Mouse (Mus musculus): ENCODE measurements at regions not wholly inside any gene's neighbourhood (a gene's known extent, or its start where the extent isn't known, plus 50 kb on each side); places are given as distances from the start of the nearest gene placed in this dataset.

DNA sequence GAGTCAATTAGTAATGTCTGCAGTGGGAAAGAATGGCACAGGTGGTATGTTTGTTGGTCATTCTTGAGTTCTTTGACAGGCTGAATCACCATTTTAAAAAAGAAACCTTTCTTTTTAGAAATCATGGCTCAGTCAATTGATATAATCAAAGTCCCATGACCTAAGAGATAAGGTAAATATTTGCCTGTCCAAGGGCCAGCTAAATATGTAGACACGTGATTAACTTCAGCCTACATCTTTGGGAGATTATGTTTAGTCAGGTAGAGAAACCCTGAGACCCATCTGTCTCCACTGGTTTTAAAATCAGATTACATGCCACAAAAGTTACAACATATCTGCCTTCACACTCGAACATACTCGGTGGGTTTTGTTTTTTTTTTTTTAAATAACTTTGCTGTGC, 128.6 kb upstream of the Kazn start:
- DNase-seq (ENCODE audit: low spot score): no peak

DNA sequence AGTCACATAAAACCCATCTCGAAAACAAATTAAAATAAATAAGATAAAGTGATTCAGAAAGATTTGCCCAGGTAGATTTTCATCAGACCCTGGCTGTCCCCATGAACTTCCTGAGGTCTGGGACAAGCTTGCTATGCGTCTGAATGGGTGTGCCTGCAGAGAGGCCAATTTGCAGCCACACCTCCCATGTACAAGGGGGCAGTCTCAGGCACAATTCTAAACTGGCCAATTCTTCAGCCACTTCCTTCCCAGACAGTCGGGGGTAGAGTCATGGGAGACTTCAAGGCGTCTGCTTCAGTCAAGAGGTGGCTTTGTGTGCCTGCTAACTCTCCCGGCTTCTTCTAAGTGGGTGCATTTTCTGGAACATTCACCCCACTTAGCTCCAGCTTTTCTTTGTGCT, 122.9 kb upstream of the Kazn start:
- no peak for DNase-seq (ENCODE audit: low spot score)

DNA sequence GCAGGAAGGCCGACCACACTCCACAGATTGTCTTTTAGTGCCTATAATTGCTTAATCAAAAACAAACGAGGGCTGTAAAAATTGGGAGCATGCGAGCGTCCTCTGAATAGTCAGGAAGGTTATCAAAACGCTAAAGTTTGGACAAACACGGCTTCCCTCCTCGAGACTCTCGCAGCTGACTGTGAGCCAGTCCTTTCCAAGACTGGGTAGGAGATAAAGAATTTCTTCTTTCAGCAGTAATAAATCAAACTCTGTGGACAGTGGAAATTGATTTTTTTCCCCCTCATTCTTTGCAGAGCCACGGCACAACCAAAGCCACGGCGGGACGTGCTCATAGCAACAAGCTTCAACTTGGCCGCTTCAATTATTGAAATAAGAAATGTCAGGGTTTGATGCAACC, 119.7 kb upstream of the Kazn start:
- DNase-seq (ENCODE audit: low spot score): no peak

DNA sequence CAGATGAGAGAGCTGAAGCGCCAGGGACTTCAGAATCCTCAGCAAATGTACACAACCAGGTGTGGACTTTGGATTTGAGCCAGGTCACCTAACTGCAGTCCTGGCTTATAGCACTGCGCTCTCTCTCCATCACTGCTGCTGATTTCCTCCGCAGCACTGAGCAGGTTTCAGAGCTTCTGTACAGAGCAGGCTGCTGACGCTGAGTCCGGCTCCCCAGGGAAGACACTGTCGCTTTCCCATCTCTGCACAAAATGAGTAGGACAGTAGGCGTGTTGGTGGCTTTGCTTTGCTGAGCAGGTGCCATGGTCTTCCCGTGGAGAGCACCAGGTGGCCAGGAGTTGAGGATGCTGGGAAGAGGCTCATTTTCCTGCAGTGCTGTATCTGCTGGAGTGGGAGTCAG, 116.2 kb upstream of the Kazn start:
- no peak for DNase-seq (ENCODE audit: low spot score)

DNA sequence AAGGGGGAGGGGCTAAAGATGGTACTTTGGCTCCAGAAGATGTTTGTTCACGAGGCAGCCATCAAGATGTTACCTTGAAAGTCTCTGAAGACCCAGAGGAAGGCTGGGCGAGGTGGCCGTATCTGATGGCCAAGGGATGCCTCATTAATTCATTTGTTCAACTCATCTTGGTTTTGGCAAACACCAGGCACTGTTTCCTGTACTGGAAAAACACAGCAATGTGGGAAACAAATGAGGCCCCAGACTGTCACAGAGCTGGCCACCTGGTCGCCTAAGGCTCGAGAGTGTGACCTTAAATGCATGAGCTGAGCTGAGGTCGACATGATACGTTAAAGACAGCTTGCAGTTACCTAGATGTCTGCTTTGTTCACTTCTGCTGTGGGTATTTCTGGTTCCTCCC, 114.3 kb upstream of the Kazn start:
- no peak for DNase-seq (ENCODE audit: low spot score)

DNA sequence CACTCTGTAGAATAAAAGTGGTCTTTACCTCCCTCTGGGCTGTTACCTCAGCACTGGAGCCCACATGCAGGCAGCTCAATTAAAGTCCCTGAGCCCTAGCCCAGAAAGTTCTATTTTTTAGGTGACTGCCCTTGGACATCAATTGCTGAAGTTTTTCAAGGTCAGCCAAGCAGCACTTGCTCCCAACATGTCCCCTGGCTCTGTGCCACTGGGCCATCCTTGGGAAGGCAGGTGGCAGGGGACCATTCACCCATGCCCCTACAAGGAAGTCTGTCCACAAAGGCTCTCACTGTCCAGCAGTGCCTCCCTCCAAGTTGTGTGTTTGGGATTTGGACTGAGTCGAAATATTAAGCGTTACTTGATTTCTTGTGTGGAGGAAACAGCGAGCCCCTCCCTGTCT, 112.6 kb upstream of the Kazn start:
- DNase-seq (ENCODE audit: low spot score): no peak

DNA sequence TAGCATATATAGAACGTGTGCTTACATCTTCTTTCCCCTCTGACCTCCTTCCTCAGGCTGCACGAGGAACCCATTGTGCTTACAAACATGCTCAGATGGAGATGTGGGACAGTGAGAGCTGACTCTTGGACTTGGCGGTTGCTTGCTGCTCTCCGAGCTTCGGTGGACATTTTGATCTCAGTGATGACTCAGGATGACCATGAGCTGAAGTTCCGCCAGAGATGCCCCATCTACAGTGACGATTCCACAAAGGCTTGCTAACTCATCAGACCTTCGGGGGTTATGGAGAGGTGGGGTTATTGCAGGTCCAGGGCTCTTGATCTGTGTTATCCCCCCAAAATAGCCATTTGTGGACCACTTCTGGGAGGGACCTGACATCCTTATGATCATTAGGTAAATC, 111.8 kb upstream of the Kazn start:
- DNase-seq (ENCODE audit: low spot score): no peak

DNA sequence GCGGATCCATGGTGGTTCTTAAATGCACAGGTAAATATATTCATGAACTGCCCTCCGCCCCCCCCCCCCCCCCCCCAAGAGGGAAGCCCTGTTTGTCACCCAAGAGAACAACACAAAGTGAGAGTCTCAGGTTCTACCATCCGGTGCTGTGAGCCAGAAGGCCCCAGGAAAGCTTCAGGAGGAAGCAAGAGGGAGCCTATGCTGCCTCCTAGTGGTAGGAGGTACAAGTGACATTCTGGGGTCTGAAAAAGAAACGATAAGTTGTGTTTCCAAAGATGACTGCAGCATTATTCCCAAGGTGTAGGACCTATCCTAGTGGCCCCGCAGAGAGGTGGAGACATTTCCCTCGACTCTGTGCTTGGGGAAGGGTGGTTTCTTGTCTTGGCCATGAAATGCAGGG, 109.7 kb upstream of the Kazn start:
- DNase-seq (ENCODE audit: low spot score): no peak

DNA sequence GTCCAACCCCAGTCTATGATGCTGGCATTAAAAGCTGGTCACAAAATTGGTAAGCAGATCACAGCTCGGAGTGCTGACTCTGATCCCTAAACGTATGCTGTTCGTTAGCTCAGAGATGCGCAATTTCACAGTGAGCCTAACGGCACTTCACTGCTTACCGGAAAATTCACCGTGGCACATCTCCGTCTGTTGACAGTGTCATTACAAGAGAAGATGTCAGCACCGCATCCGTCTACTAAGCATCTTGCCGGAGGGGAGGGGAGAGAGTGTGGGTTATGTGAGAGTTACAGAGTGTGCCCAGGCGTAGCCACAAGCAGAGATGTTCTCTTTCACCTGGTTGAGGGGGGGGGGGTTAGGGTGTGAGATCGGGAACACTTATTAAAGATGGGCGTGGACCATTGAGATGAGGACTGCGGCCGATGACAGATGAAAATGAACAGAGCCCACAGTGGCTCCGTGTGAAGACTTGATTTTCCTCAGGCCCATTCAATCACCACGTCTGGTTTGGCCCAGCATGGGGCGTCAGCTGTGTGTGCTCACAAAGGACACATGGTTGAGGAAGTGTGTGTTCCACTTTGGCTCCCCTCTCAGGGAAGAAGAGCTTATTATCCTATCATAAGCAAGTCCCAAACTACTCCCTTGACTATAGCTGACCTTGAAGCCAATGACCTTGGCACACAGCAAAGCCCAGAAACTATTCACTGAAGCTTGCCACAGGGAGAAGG, 103.4 kb upstream of the Kazn start:
- no peak for DNase-seq (ENCODE audit: low spot score)

DNA sequence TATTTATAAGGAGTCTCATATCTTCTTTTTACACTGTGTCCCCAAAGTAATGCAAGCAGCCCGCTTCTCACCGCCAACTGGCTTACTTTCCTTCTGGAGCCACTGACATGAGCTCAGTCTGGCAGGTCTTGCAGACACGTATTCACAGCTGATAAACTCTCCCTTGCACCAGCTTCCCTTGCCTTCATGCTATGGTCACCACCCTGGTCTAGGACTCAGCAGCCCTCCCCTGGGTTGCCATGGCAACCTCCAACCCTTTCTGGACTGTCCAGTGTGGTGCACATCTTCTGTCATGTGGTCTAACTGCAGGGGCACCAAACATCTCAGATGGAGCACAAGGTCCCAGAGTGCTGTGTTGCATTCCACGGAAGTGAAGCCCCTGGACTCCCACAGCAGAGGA, 102.1 kb upstream of the Kazn start:
- no peak for DNase-seq (ENCODE audit: low spot score)

DNA sequence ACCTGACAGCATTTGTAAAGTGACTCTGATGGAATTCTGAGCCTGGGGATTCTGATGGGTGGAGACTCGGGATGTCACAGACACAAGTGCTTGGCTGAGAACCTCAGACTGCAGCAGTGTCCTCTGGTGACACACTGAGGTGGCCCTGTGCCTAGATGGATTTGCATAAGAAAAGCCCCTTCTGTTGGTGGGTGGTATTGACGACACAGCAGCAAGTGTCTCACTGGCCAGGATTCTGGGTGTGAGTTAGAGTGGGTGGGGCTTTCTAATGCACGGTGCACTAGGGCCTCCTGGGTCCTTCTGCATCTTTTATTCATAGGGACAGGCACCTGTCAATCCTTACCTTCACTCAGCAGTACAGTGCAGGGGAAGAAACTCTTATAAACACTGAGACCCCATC, 100.9 kb upstream of the Kazn start:
- DNase-seq (ENCODE audit: low spot score): no peak

DNA sequence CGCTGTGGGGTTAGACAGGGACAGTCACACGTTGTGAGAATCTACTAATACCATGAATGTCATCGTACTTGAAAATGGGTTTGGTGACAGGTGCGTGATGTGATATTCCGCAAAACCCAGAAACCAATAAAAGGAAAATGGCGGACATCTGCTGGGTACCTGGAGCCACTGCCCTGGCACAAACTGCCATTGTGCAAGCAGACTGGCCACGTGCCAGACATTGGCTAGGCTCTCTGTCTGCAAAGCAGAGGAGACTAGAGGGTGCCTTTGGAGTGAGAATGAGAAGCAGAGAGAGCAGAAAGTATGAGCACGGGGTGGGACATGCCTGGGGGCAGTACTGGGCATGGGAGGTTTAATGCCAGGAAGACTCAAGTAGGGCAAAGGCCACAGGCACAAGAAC, 98.5 kb upstream of the Kazn start:
- no peak for DNase-seq (ENCODE audit: low spot score)

DNA sequence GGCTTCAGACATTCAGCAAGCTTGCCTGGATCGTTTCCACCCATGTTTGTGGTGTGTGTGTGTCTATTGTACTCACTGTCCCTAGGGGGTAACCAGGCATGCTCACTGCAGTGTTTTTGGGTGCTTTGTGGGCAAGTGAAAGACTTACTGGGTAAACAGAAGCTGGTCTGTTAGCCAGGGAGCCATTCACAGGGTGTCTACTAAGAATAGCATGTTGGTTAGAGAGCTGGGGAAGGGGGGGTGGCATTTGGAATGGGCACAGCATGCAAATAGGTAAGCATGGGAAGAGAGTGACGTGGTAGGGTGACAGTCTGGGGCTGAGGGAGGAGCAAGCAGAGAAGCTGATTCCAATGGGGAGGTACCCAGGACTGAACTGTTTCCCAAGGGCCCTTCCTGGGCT, 97.7 kb upstream of the Kazn start:
- DNase-seq (ENCODE audit: low spot score): no peak

DNA sequence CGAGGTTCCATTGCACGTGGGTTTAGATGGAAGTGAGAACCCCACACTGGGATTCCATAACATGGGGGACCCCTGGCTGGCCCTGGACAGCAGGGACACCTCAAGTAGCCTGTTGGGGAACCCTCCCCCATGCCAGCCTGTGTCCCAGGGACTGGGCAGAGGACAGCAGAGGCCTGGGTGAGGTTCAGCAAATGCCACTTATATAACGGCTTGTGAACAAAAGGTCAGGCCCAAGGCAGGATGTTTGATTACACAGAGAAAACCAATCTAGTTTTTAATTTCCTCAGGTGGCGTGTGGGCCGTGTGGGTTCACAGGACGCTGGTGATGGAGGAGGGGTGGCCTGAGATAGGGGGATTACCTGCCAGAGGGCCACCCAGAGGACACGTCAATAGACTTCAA, 94.9 kb upstream of the Kazn start:
- no peak for DNase-seq (ENCODE audit: low spot score)

DNA sequence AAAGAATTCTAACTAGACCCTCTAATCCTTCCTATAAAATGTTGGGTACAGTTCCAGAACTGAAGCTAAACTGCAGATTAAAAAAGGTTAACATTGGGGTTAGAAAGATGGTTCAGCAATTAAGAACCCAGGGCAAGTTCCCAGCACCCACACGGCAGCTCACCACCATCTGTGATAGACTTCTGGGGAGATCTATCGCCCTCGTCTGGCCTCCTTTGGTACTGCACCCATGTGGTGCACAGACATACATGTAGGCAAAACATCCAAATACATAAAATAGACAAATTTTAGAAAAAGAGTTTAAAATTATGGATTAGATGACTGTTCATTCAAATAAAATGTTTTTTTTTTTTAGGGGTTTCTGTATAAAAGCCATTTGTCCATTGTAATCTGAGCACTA, 91.4 kb upstream of the Kazn start:
- DNase-seq (ENCODE audit: low spot score): no peak

DNA sequence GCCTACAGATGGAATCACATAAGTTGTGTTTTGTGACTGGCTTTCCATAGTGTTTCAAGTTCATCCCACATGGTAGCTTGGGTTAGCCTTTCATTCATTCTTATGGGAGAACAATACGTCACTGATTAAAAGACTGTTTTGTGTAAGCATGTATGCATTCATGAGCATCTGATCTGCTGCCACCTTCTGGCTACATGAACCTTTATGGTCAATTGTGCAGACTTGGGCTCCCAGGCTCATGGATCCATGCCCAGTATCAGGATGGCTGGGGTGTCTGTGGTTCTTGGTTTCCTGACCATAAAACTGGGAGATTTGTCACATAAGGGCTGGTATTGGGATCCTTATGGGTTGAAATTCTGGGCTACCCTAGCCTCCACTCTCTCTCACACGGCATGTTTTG, 90.4 kb upstream of the Kazn start:
- DNase-seq (ENCODE audit: low spot score): no peak

DNA sequence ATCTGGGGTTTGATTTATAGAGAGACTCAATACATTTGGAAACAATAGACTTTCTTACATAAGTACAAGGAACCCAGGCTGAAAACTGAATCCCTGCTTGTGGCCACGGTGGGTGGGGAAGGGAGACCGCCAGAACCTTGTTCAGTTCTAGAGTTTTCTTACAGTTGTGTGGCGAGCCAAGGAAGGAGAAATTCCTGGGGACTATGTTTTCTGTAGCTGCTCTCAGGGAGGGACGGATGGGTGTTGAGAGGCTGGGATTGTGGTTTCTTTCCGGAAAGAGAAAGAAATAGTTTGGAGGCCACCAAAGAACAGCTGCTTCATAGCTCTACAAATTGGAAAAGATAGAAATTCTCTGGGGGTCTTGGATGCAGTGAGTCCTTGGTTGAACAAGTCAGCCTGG, 87.3 kb upstream of the Kazn start:
- no peak for DNase-seq (ENCODE audit: low spot score)

DNA sequence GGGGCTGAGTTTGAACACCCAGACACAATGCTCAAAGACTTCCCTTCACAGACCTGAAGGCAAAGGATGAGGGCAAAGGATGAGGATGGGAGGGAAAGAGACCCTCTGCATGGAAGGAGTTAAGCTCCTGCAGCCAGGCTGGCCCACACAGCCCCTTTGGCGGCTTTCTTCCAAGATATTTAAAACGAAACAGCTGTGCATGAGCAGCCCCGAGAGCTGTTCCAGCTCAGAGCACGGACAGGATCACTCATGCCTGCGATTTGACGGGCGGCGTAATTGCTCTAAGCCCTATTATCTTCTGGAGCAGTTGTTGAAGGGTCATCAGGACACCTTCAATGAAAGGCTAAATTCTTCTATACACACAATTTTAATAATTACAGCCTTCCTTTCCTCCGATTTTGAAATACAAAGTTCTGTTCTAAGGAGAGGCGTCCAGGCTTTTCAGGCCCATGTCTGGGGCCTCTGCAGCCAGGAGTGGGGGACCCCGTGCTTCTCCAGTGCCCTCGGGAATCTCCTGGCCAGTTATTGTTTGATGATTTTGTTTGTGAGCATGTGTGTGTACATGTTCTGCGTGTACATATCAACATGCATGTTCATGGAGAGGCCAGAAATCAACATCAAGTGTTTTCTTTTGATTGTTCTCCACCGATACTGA, 82.1 kb upstream of the Kazn start:
- no peak for DNase-seq (ENCODE audit: low spot score)

DNA sequence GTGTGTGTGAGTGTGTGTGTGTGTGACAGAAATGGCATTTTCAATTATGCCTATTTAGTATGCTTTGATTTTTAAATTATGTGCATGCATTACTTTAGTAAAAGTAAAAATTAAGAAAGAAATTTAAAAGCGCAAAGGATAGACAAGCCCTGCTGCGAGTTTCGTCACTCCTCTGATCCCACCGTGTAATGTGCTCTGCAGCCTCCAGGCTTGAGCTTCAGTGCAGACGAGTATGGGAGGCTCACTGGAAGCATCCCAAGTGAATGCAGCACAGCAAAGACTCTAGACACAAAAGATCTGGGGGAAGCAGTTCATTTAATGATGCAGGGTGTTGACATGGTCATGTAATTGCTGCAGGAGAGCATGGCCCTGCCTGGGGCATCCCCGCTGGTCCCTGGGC, 71.1 kb upstream of the Kazn start:
- no peak for DNase-seq (ENCODE audit: low spot score)

DNA sequence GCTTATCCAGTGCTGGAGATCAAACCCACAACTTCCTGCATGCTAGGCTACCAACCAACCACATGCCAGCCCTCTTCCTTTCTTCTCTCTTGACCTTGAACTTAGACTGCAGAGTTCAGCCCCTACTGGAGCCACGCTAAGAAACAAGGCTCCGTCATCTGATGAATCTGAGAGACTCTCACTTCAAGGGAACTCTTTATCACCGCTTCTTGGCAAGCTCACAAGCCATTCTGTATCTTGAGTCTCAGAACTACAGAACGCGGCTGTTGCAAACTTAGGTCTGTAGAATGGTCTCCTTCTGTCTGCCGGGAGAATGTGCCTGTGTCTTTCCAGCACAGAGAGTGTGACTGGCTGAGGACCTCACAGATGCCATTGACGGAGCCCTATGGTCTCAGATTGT, 69.1 kb upstream of the Kazn start:
- DNase-seq (ENCODE audit: low spot score): no peak

DNA sequence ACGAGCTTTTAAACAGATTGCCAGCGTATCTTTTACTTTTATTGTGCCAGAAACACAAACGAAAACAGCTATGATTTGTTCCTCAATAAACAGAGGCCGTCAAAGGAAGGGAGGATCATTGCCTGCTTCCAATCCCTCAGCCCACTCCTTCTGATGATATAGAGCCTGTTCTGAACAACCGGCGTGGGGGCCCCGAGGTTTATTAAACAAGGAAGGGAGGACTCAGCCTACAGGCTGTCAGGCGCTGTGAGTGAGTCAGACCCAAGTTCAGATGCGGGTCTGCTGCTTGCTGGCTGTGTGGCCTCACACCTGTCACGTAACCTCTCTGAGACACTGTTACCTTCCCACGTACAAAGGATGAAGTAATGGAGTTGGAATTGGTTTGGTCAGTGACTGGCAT, 68.1 kb upstream of the Kazn start:
- DNase-seq (ENCODE audit: low spot score): no peak

DNA sequence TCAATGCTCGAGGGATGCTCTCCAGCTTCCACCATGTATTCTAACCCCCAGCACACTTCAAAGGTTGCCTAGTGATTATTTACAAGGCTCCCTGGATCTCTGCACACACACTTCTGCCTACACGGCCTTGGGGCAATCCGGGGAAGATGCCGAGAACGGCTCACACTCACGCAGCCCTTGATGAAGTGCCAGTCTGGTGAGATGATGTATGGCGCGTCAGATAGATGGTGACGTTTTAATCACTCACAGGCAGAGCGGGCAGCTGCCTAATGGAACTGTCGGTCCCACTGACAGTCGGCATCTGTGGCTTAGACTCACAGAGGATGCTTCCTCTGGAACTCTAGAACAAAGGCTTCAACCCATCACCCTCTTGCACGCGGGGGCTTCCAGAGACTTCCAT, 66.9 kb upstream of the Kazn start:
- no peak for DNase-seq (ENCODE audit: low spot score)

DNA sequence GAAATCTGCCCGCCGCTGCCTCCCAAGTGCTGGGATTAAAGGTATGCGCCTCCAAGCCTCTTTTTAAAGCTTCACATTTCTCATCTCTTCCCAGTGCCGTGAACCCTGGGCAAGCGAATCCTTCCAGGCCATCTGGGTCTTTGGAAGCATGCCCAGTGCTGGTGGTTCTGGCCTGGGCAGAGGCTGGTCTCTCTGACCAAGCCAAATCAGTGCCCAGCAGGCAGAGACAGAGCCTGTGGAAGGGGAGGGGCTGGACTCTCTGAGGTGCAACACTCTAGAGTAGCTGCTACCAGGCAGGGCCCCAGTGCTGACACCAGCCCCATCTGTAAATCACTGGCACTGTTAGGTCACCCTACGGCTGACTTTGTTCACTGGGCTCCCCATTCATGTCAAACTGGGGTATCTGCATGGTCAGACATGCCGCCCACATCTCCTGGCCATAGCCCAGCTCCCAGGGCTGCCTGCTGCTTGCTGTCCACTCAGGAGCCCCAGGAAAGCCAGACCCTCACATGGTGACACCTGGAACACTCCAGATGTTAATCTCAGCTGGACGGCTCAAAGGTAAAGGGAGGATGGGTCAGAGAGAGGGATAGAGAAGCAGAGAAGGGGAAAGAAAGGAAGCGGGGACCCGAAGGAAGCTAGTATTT, 64.3 kb upstream of the Kazn start:
- DNase-seq (ENCODE audit: low spot score): no peak

DNA sequence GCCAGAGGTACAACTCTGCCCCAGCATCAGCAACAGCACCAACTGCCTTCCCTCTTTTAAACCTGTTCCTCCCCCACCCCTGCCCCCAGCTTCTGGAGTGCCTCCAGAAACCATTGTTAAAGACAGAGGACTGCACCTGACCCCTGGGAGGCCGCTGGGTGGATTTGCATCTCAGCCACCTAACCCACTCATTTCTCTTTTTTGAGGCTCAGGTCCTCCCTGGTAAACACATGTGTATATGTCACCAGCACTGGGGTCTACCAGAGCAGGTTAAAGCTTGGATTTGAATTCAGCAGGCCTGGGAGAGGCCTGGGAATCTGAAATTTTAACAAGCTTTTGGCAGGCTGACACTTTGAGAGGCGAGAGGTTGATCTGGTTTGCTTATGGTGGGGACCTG, 63.5 kb upstream of the Kazn start:
- DNase-seq (ENCODE audit: low spot score): no peak

Data from MN1 (cell line).